Mouse (Mus musculus): ENCODE data around the gene Hist1h4b. TPM values are rescaled to one million over a fixed set of nuclear protein-coding genes. Genes with fewer than 3 reads are reported as not detected.
"Not testable (repeated sequence)": the region's sequence is repeated elsewhere in the genome, so short reads cannot be mapped to it uniquely, and the experiment has no call there.

The Hist1h4b gene
- polyA plus RNA-seq, 1 experiment from 2014 or later = 7.5 TPM

DNA sequence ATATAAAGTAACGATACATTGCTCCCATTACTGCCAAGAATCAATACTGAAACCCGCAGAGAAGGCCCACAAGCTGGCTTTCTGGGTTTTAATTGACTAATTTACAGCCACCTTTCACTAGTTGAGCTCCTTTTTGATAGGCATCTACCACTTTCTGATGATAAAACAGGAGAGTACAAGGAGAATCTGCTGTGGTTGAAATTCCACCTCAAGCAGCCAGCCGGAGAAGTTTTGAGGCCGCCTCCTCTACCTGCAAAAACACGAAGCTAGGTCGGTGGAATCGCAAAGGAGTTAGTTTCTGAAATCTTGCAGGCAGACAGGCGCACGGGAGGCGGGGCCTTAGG, 6.4 kb downstream of the Hist1h4b start:
- Histone ChIP-seq H3K36me3 (ENCODE audit: insufficient read depth) (no peaks in the 10 kb centered on the region), H3K4me2 (peak overlapping the region; percentile 90), H3K27me3 (ENCODE audit: insufficient read depth, low read length) (no peaks in the 10 kb centered on the region), H3K4me3 (ENCODE audit: low read depth, low read length) (peak overlapping the region; percentile 54), H3K27ac (ENCODE audit: low read depth) (peak overlapping the region; percentile 99), H3K4me1 (ENCODE audit: insufficient read depth) (peaks cover 5% of the 10 kb centered on the region; the same call in 1 of the 2 replicates), H3K9me3 (ENCODE audit: low read depth, low read length) (no peaks in the 10 kb centered on the region), H3K9ac (peak overlapping the region; percentile 76)
- TF ChIP-seq CTCF (IDR thresholded peaks at IDR 0.05; ENCODE audit: low read depth) = no peak
- no peak for DNase-seq
- ATAC-seq (ENCODE audit: insufficient read depth) = no peak
- under 1% methylated on average over 10 of the region's 10 CpGs for WGBS

DNA sequence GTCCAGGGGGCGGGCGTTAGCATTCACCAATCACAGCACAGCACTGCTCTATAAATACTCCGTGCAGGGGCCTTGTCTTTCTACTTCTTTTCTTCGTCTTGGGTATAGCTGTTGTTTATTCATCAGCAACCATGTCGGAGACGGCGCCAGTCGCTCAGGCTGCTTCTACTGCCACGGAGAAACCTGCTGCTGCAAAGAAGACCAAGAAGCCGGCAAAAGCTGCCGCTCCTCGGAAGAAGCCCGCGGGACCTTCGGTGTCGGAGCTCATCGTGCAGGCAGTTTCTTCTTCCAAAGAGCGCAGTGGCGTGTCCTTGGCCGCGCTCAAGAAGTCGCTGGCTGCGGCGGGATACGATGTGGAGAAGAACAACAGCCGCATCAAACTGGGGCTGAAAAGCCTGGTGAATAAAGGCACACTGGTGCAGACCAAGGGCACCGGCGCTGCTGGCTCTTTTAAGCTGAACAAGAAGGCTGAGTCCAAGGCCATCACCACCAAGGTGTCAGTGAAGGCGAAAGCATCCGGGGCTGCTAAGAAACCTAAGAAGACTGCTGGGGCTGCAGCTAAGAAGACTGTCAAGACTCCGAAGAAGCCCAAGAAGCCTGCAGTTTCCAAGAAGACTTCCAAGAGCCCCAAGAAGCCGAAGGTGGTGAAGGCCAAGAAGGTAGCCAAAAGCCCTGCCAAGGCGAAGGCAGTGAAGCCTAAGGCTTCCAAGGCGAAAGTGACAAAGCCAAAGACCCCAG, 6.9 kb downstream of the Hist1h4b start, which contains the start of gene Hist1h1a:
Gene Hist1h1a, plus strand, starts transcription at position 81 of the 738 bp plus-strand sequence.
- DNase-seq = peak; percentile 98
- WGBS = 2% methylated on average over 34 of the region's 34 CpGs
- Histone ChIP-seq H3K9ac (peak within 1 kb of the TSS; percentile 76), H3K4me3 (ENCODE audit: low read depth, low read length) (peak within 1 kb of the TSS; percentile 54), H3K27ac (ENCODE audit: low read depth) (peak within 1 kb of the TSS; percentile 99), H3K27me3 (ENCODE audit: insufficient read depth, low read length) (no peaks in the 10 kb centered on the region), H3K4me1 (ENCODE audit: insufficient read depth) (peaks cover 5% of the 10 kb centered on the region; the same call in 1 of the 2 replicates), H3K36me3 (ENCODE audit: insufficient read depth) (no peaks in the 10 kb centered on the region), H3K4me2 (peak within 1 kb of the TSS; percentile 90), H3K9me3 (ENCODE audit: low read depth, low read length) (no peaks in the 10 kb centered on the region)
- peak; percentile 68 for ATAC-seq (ENCODE audit: insufficient read depth)
- no peak for TF ChIP-seq CTCF (IDR thresholded peaks at IDR 0.05; ENCODE audit: low read depth)

DNA sequence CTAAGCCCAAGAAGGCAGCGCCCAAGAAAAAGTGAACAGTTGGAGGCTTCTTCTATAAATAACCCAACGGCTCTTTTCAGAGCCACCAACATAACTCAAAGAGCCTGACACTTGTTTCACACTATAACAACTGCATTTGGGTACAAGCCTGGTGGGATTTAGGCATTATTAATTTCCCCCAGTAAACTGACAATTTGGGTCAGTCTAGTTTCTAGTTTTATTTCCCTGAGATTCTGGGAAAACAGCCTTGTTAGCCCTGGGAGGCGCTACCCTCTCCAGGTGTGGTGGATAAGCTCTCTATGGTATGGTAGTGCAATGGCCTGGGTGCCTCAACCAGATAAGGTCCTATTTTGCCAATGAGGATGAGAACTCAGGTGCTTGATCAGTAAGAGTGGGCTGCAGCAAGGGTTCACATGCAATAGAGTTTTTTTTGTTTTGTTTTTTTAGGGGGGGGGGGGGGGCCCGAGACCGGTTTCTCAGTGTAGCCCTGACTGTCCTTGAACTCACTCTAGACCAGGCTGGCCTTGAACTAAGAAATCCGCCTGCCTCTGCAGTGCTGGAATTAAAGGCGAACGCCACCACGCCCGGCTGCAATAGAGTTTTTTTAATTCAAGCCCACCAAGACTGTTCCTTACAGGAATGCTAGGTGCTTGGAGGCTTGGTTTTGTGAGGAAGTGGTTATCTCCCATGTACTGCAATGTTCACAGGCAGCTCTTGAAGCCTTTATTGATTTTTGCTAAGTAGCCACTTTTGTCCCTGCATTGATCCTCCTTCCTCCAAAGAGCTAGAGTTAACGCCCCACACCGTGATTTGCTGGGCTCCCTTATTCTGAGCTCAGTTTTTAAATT, 7.7 kb downstream of the Hist1h4b start:
- DNase-seq = peak; percentile 38
- Histone ChIP-seq H3K4me3 (ENCODE audit: low read depth, low read length) (peak overlapping the region; percentile 54), H3K9ac (peak overlapping the region; percentile 76), H3K27me3 (ENCODE audit: insufficient read depth, low read length) (no peaks in the 10 kb centered on the region), H3K4me2 (peak overlapping the region; percentile 90), H3K4me1 (ENCODE audit: insufficient read depth) (peaks cover 5% of the 10 kb centered on the region; the same call in 1 of the 2 replicates), H3K36me3 (ENCODE audit: insufficient read depth) (no peaks in the 10 kb centered on the region), H3K27ac (ENCODE audit: low read depth) (peak overlapping the region; percentile 99), H3K9me3 (ENCODE audit: low read depth, low read length) (no peaks in the 10 kb centered on the region)
- 27% methylated on average over 11 of the region's 12 CpGs for WGBS
- ATAC-seq (ENCODE audit: insufficient read depth) = no peak
- TF ChIP-seq CTCF (IDR thresholded peaks at IDR 0.05; ENCODE audit: low read depth) = no peak

DNA sequence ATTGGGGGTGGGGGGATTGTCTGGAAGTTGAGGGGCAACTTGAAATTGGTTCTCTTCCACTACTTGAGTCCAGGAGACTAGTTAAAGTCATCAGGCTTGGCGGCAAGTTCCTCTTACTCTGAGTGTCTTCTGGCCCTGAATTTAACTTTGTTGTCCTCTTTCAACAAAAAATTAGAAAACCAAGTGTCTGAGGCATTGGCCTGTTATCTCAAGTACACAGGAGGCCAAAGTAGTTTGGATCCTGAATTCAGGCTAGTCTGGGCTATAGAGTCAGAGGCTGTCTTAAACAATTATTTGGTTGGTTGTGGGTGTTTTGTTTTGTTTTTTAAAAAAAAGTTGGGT, 8.3 kb downstream of the Hist1h4b start:
- Histone ChIP-seq H3K4me2 (peak overlapping the region; percentile 90; the same call in 1 of the 2 replicates), H3K27ac (ENCODE audit: low read depth) (peak overlapping the region; percentile 66; the same call in 1 of the 2 replicates), H3K4me1 (ENCODE audit: insufficient read depth) (peaks cover 5% of the 10 kb centered on the region; the same call in 1 of the 2 replicates), H3K9ac (0 out of 2 replicates have a peak overlapping the region, but pooled peaks have one; percentile 76), H3K36me3 (ENCODE audit: insufficient read depth) (no peaks in the 10 kb centered on the region), H3K4me3 (ENCODE audit: low read depth, low read length) (no peak overlapping the region), H3K27me3 (ENCODE audit: insufficient read depth, low read length) (no peaks in the 10 kb centered on the region), H3K9me3 (ENCODE audit: low read depth, low read length) (no peaks in the 10 kb centered on the region)
- TF ChIP-seq CTCF (IDR thresholded peaks at IDR 0.05; ENCODE audit: low read depth) = no peak
- 44% methylated on average over 1 of the region's 1 CpGs for WGBS
- ATAC-seq (ENCODE audit: insufficient read depth) (no peak), DNase-seq (no peak)

DNA sequence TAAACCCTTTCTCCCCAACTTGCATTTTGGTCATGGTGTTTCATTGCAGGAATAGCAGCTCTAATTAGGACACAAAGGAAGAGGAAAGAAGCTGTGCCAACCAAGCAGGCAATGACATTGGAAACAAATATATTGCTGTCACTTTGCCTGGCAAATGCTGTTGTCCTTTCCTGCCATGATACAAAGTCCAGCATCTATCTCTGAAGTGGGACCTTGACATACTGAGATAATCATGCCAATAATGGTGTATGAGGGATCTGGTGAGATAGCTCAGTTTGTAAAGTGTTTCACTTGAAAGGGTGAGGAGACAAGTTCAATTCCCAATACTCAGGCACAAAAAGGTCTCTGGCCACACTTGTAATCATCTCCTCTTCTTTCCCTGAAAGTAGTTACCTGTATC, 10.0 kb downstream of the Hist1h4b start:
- Histone ChIP-seq H3K4me2 (no peak overlapping the region), H3K27me3 (ENCODE audit: insufficient read depth, low read length) (no peaks in the 10 kb centered on the region), H3K4me1 (ENCODE audit: insufficient read depth) (peaks cover 5% of the 10 kb centered on the region; the same call in 1 of the 2 replicates), H3K36me3 (ENCODE audit: insufficient read depth) (no peaks in the 10 kb centered on the region), H3K9me3 (ENCODE audit: low read depth, low read length) (no peaks in the 10 kb centered on the region), H3K4me3 (ENCODE audit: low read depth, low read length) (no peak overlapping the region), H3K27ac (ENCODE audit: low read depth) (no peak overlapping the region), H3K9ac (no peak overlapping the region)
- ATAC-seq (ENCODE audit: insufficient read depth) = no peak
- TF ChIP-seq CTCF (IDR thresholded peaks at IDR 0.05; ENCODE audit: low read depth) = no peak
- no peak for DNase-seq

DNA sequence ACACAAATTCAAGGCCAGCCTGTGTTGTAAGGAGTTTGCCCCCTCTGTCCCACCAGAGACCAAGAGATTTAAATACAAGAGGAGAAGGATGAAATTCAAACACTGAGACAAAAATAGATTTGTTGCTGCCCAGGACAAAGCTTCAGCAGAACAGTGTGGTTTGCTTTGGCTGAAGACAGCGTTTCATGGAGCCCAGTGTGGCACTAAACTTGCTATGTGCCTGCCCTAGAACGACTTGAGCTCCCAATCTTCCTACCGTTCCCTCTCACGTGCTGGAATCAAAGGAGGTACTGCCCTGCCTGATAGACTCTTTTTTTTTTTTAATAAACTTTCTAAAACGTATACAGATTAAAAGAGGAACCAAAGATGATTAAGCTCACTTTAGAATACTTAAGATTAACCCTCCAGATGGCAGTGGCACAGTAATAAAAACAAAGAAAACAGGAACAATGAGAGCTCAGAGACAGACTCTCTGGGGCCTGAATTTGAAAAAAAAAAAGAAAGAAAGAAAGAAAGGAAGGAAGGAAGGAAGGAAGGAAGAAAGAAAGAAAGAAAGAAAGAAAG, 12.1 kb downstream of the Hist1h4b start:
- no peak overlapping the region for H3K4me2 ChIP-seq

DNA sequence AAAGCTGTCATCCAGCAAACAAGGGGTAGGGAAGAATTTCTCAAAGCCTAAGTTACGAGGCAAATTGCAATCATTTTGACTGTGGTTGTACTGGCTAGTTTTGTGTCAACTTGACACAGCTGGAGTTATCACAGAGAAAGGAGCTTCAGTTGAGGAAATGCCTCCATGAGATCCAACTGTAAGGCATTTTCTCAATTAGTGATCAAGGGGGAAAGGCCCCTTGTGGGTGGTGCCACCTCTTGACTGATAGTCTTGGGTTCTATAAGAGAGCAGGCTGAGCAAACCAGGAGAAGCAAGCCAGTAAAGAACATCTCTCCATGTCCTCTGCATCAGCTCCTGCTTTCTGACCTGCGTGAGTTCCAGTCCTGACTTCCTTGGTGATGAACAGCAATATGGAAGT, 12.8 kb downstream of the Hist1h4b start, which contains the start of gene Trim38:
Gene Trim38, plus strand, starts transcription at position 301 of the 400 bp plus-strand sequence.
- not testable (repeated sequence) for DNase-seq; H3K9ac ChIP-seq; H3K9me3 ChIP-seq (ENCODE audit: low read depth, low read length); H3K36me3 ChIP-seq (ENCODE audit: insufficient read depth); H3K4me2 ChIP-seq; H3K4me3 ChIP-seq (ENCODE audit: low read depth, low read length); H3K27ac ChIP-seq (ENCODE audit: low read depth); ATAC-seq (ENCODE audit: insufficient read depth); H3K4me1 ChIP-seq (ENCODE audit: insufficient read depth); H3K27me3 ChIP-seq (ENCODE audit: insufficient read depth, low read length)
- WGBS = 77% methylated on average over 2 of the region's 2 CpGs

More for the DNA sequence above, 12.1 kb downstream of the Hist1h4b start:
- H3K9ac ChIP-seq = no peak overlapping the region
- DNase-seq = no peak
- no peak for ATAC-seq (ENCODE audit: insufficient read depth)
- TF ChIP-seq CTCF (IDR thresholded peaks at IDR 0.05; ENCODE audit: low read depth) = no peak
- H3K4me1 ChIP-seq (ENCODE audit: insufficient read depth) = peaks cover 4% of the 10 kb centered on the region; the same call in 1 of the 2 replicates
- WGBS = 47% methylated on average over 5 of the region's 5 CpGs
- no peak overlapping the region for H3K27ac ChIP-seq (ENCODE audit: low read depth)
- H3K9me3 ChIP-seq (ENCODE audit: low read depth, low read length) = no peaks in the 10 kb centered on the region
- no peak overlapping the region for H3K4me3 ChIP-seq (ENCODE audit: low read depth, low read length)
- no peaks in the 10 kb centered on the region for H3K36me3 ChIP-seq (ENCODE audit: insufficient read depth)
- H3K27me3 ChIP-seq (ENCODE audit: insufficient read depth, low read length) = no peaks in the 10 kb centered on the region
